16 mouse cellular contexts compared by ENCODE assay signal in genomic region chr12:50295549-50295948, GRCm38 (mm10).
DNase-seq lines count a peak whose midpoint lies in the region; ATAC-seq and TF ChIP-seq lines count a peak whose summit lies in the region.
"Had no signal": no experiment of that assay in that cellular context is flagged by ENCODE, and none has a peak within 500 bp of the region (broad histone marks: within the 10 kb centered on the region; RNA-seq: fewer than 3 reads in every experiment).

No protein-coding gene starts in this region.

- TF ChIP-seq CTCF in brain, embryonic 14.5 days (IDR thresholded peaks at IDR 0.05; ENCODE audit: borderline replicate concordance, extremely low read depth, insufficient read depth, insufficient read length) = no peak
- no peak for TF ChIP-seq CTCF in forebrain, postnatal 0 days (IDR thresholded peaks at IDR 0.05; ENCODE audit: low read depth)

- H3K4me3 ChIP-seq in forebrain, postnatal 0 days (ENCODE audit: low read depth, low read length) = no peak overlapping the region
- H3K4me3 ChIP-seq in midbrain, embryonic 16.5 days (ENCODE audit: low read depth, low read length) = no peak overlapping the region
- H3K4me3 ChIP-seq: limb, embryonic 15.5 days had no signal

- peak; percentile 72; the same call in 1 of the 2 replicates for ATAC-seq in frontal cortex, adult (ENCODE audit: low TSS enrichment)
- peak; percentile 93 for ATAC-seq in forebrain, postnatal 0 days
- ATAC-seq in midbrain, embryonic 16.5 days = peak; percentile 78; the same call in 1 of the 2 replicates
- ATAC-seq in CD4-positive, CD25-positive, alpha-beta regulatory T cell, adult 4 months = no peak
- no peak for ATAC-seq in megakaryocyte, adult 5-6 weeks (ENCODE audit: poor library complexity, severe bottlenecking)

- no peaks in the 10 kb centered on the region for H3K36me3 ChIP-seq in forebrain, postnatal 0 days (ENCODE audit: insufficient read depth)
- no peaks in the 10 kb centered on the region for H3K36me3 ChIP-seq in midbrain, embryonic 16.5 days (ENCODE audit: control insufficient read depth, insufficient read depth, low read length)
- H3K36me3 ChIP-seq: limb, embryonic 15.5 days had no signal

- no peaks in the 10 kb centered on the region for H3K9me3 ChIP-seq in forebrain, postnatal 0 days (ENCODE audit: low read length)
- no peaks in the 10 kb centered on the region for H3K9me3 ChIP-seq in midbrain, embryonic 16.5 days (replicated peaks; ENCODE audit: control insufficient read depth, low read length, poor library complexity, severe bottlenecking)
- H3K9me3 ChIP-seq: limb, embryonic 15.5 days had no signal

- DNase-seq in frontal cortex, postnatal 36 days (ENCODE audit: low spot score in 2 of 2) = no peak
- peak; percentile 94 for DNase-seq in brain, embryonic 14.5 days (ENCODE audit: low read depth)
- DNase-seq in forebrain, postnatal 0 days = peak; percentile 73
- DNase-seq in gastrocnemius, adult 18-20 months (ENCODE audit: low spot score) = no peak
- DNase-seq: adrenal gland, adult 8-10 months; cerebellum, postnatal 25 days; heart, postnatal 36 days; kidney, adult 18-20 months; kidney, postnatal 4 days; lung, adult 18-20 months; lung, postnatal 4 days had no signal

- no peak overlapping the region for H3K9ac ChIP-seq in forebrain, postnatal 0 days
- no peak overlapping the region for H3K9ac ChIP-seq in midbrain, embryonic 16.5 days (ENCODE audit: low read depth, low read length)
- H3K9ac ChIP-seq: limb, embryonic 15.5 days had no signal

- H3K27ac ChIP-seq in forebrain, postnatal 0 days (ENCODE audit: low read depth, low read length) = peak overlapping the region; percentile 35; the same call in 1 of the 2 replicates
- H3K27ac ChIP-seq in midbrain, embryonic 16.5 days (ENCODE audit: low read length) = no peak overlapping the region
- H3K27ac ChIP-seq: limb, embryonic 15.5 days had no signal

- peaks cover 7% of the 10 kb centered on the region for H3K4me1 ChIP-seq in forebrain, postnatal 0 days (ENCODE audit: insufficient read depth)
- H3K4me1 ChIP-seq in midbrain, embryonic 16.5 days (ENCODE audit: control insufficient read depth, insufficient read depth, low read length) = peaks cover 2% of the 10 kb centered on the region
- H3K4me1 ChIP-seq: limb, embryonic 15.5 days had no signal

- no peak overlapping the region for H3K4me2 ChIP-seq in forebrain, postnatal 0 days (ENCODE audit: low read depth)
- no peak overlapping the region for H3K4me2 ChIP-seq in midbrain, embryonic 16.5 days (ENCODE audit: low read length)
- H3K4me2 ChIP-seq: limb, embryonic 15.5 days had no signal

- H3K27me3 ChIP-seq in forebrain, postnatal 0 days (ENCODE audit: insufficient read depth, low read length) = no peaks in the 10 kb centered on the region
- H3K27me3 ChIP-seq in midbrain, embryonic 16.5 days (ENCODE audit: control insufficient read depth, insufficient read depth, low read depth, low read length) = no peaks in the 10 kb centered on the region
- H3K27me3 ChIP-seq: limb, embryonic 15.5 days had no signal

- WGBS in forebrain, postnatal 0 days = 7% methylated on average over 2 of the region's 2 CpGs
- 10% methylated on average over 2 of the region's 2 CpGs for WGBS in midbrain, embryonic 16.5 days

- TF ChIP-seq POLR2A in brain, embryonic 14.5 days (IDR thresholded peaks at IDR 0.05; ENCODE audit: borderline replicate concordance, extremely low read depth, insufficient read depth, insufficient read length, poor library complexity, severe bottlenecking) = no peak

Comparison
In these comparisons a context has a peak if more than half of its experiments do, and no peak if none do; other contexts are left out.
1. ATAC-seq: peak in frontal cortex, adult (single experiment), forebrain, postnatal 0 days (single experiment) and midbrain, embryonic 16.5 days (single experiment); none in CD4-positive, CD25-positive, alpha-beta regulatory T cell, adult 4 months (single experiment) and megakaryocyte, adult 5-6 weeks (single experiment).
2. DNase-seq: peak in brain, embryonic 14.5 days (single experiment) and forebrain, postnatal 0 days (single experiment); none in frontal cortex, postnatal 36 days (0 of 2) and gastrocnemius, adult 18-20 months (single experiment).